Mouse (Mus musculus): ENCODE data around the gene Ncapd3. TPM values are rescaled to one million over a fixed set of nuclear protein-coding genes. Genes with fewer than 3 reads are reported as not detected.

Gene Ncapd3
- total and polyA plus RNA-seq, 2 experiments from 2014 or later, result 10.4 to 36.8 TPM

DNA sequence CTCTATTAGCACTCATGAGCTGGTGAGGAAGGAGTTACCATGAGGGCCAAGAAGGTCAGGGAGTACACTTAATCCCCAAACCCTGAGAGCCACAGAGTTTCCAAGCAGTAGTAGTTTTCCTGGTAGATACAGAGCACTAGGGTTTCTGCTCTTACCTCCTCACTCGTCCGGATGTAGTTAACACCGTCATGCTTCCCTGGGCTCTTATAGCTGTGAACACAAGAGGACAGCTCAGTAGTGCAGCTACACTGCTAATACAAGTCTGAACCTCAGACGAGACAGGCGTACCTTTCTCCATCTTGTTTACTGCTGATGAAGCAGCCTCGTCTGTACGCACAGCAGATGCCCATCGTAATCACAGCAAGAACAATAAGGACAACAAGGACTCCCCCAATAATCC is 68.6 kb downstream of the Ncapd3 start:
- Histone ChIP-seq H3K9ac (replicated peaks; ENCODE audit: low read depth, low read length) (no peak overlapping the region), H3K9me3 (replicated peaks; ENCODE audit: control insufficient read depth, low read length) (no peaks in the 10 kb centered on the region), H3K27me3 (ENCODE audit: control insufficient read depth, insufficient read depth, low read length) (no peaks in the 10 kb centered on the region), H3K27ac (ENCODE audit: low read depth) (no peak overlapping the region), H3K4me1 (ENCODE audit: control insufficient read depth, insufficient read depth) (no peaks in the 10 kb centered on the region), H3K4me3 (ENCODE audit: low read depth, low read length) (no peak overlapping the region), H3K36me3 (replicated peaks; ENCODE audit: control insufficient read depth, insufficient read depth, low read length) (peaks cover 83% of the 10 kb centered on the region), H3K4me2 (ENCODE audit: low read depth, low read length) (no peak overlapping the region)
- 92% methylated on average over 8 of the region's 8 CpGs for WGBS
- DNase-seq (ENCODE audit: low spot score) (no peak), ATAC-seq (ENCODE audit: insufficient read depth, low read depth) (no peak)
- TF ChIP-seq EP300 (IDR thresholded peaks at IDR 0.05; ENCODE audit: low read depth) (no peak), CTCF (IDR thresholded peaks at IDR 0.05; ENCODE audit: low read depth) (no peak)

GRCm38 (mm10) chr9:27099474-27099873 is 69.5 kb downstream of the Ncapd3 start:
- Histone ChIP-seq H3K9ac (replicated peaks; ENCODE audit: low read depth, low read length) (no peak overlapping the region), H3K4me3 (ENCODE audit: low read depth, low read length) (no peak overlapping the region), H3K27ac (ENCODE audit: low read depth) (no peak overlapping the region), H3K36me3 (replicated peaks; ENCODE audit: control insufficient read depth, insufficient read depth, low read length) (peaks cover 77% of the 10 kb centered on the region), H3K9me3 (replicated peaks; ENCODE audit: control insufficient read depth, low read length) (no peaks in the 10 kb centered on the region), H3K27me3 (ENCODE audit: control insufficient read depth, insufficient read depth, low read length) (no peaks in the 10 kb centered on the region), H3K4me2 (ENCODE audit: low read depth, low read length) (no peak overlapping the region), H3K4me1 (ENCODE audit: control insufficient read depth, insufficient read depth) (no peaks in the 10 kb centered on the region)
- WGBS, result 82% methylated on average over 4 of the region's 4 CpGs
- ATAC-seq (ENCODE audit: insufficient read depth, low read depth), result no peak
- TF ChIP-seq CTCF (IDR thresholded peaks at IDR 0.05; ENCODE audit: low read depth) (no peak), EP300 (IDR thresholded peaks at IDR 0.05; ENCODE audit: low read depth) (no peak)
- DNase-seq (ENCODE audit: low spot score), result no peak

DNA sequence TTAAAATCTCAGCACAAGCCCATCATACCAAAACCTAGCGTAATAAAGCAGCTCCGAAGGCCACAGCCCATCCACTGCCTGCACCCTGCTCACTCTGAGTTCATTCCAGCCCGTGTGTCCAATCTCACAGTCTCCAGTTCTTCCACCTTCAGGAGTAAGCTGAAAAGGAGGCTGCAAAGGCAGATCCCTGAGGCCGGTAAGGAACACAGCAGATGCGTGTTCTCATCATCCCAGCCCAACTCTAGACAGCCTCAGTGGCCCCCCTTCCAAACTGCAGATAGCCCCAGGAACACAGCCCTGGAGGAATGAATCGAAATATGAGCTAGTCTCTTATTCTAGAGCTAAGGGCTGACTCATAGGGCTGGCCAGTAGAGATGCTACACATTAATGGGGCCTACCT is 71.5 kb downstream of the Ncapd3 start:
- DNase-seq (ENCODE audit: low spot score) (no peak), ATAC-seq (ENCODE audit: insufficient read depth, low read depth) (no peak)
- Histone ChIP-seq H3K36me3 (replicated peaks; ENCODE audit: control insufficient read depth, insufficient read depth, low read length) (peaks cover 68% of the 10 kb centered on the region), H3K27me3 (ENCODE audit: control insufficient read depth, insufficient read depth, low read length) (no peaks in the 10 kb centered on the region), H3K4me2 (ENCODE audit: low read depth, low read length) (no peak overlapping the region), H3K4me3 (ENCODE audit: low read depth, low read length) (no peak overlapping the region), H3K9me3 (replicated peaks; ENCODE audit: control insufficient read depth, low read length) (no peaks in the 10 kb centered on the region), H3K27ac (ENCODE audit: low read depth) (no peak overlapping the region), H3K4me1 (ENCODE audit: control insufficient read depth, insufficient read depth) (no peaks in the 10 kb centered on the region), H3K9ac (replicated peaks; ENCODE audit: low read depth, low read length) (no peak overlapping the region)
- 85% methylated on average over 6 of the region's 6 CpGs for WGBS
- TF ChIP-seq CTCF (IDR thresholded peaks at IDR 0.05; ENCODE audit: low read depth) (no peak), EP300 (IDR thresholded peaks at IDR 0.05; ENCODE audit: low read depth) (no peak)

GRCm38 (mm10) chr9:27106081-27106480 is 76.1 kb downstream of the Ncapd3 start:
- no peak overlapping the region for H3K4me2 ChIP-seq (ENCODE audit: low read depth, low read length)
- DNase-seq (ENCODE audit: low spot score) (peak; percentile 57), ATAC-seq (ENCODE audit: insufficient read depth, low read depth) (no peak)
- H3K9ac ChIP-seq (replicated peaks; ENCODE audit: low read depth, low read length), result no peak overlapping the region
- peaks cover 21% of the 10 kb centered on the region for H3K4me1 ChIP-seq (ENCODE audit: control insufficient read depth, insufficient read depth)
- TF ChIP-seq CTCF (IDR thresholded peaks at IDR 0.05; ENCODE audit: low read depth) (peak; percentile 80), EP300 (IDR thresholded peaks at IDR 0.05; ENCODE audit: low read depth) (no peak)
- H3K27me3 ChIP-seq (ENCODE audit: control insufficient read depth, insufficient read depth, low read length), result no peaks in the 10 kb centered on the region
- no peak overlapping the region for H3K27ac ChIP-seq (ENCODE audit: low read depth)
- peaks cover 37% of the 10 kb centered on the region for H3K36me3 ChIP-seq (replicated peaks; ENCODE audit: control insufficient read depth, insufficient read depth, low read length)
- H3K9me3 ChIP-seq (replicated peaks; ENCODE audit: control insufficient read depth, low read length), result no peaks in the 10 kb centered on the region
- no peak overlapping the region for H3K4me3 ChIP-seq (ENCODE audit: low read depth, low read length)
- 56% methylated on average over 1 of the region's 1 CpGs for WGBS

GRCm38 (mm10) chr9:27108451-27108850 is 78.5 kb downstream of the Ncapd3 start:
- H3K4me3 ChIP-seq (ENCODE audit: low read depth, low read length), result no peak overlapping the region
- WGBS, result 65% methylated on average over 4 of the region's 4 CpGs
- peaks cover 25% of the 10 kb centered on the region for H3K4me1 ChIP-seq (ENCODE audit: control insufficient read depth, insufficient read depth)
- H3K27me3 ChIP-seq (ENCODE audit: control insufficient read depth, insufficient read depth, low read length), result no peaks in the 10 kb centered on the region
- H3K27ac ChIP-seq (ENCODE audit: low read depth), result peak overlapping the region; percentile 87
- no peak overlapping the region for H3K9ac ChIP-seq (replicated peaks; ENCODE audit: low read depth, low read length)
- no peak for TF ChIP-seq EP300 (IDR thresholded peaks at IDR 0.05; ENCODE audit: low read depth)
- no peak for TF ChIP-seq CTCF (IDR thresholded peaks at IDR 0.05; ENCODE audit: low read depth)
- H3K4me2 ChIP-seq (ENCODE audit: low read depth, low read length), result no peak overlapping the region
- no peaks in the 10 kb centered on the region for H3K9me3 ChIP-seq (replicated peaks; ENCODE audit: control insufficient read depth, low read length)
- DNase-seq (ENCODE audit: low spot score) (no peak), ATAC-seq (ENCODE audit: insufficient read depth, low read depth) (no peak)
- peaks cover 13% of the 10 kb centered on the region for H3K36me3 ChIP-seq (replicated peaks; ENCODE audit: control insufficient read depth, insufficient read depth, low read length)
